Mouse (Mus musculus) cerebellum, adult (tissue): Measurements from ENCODE around the gene Spryd3.

Experiments
- ATAC-seq: cut with Nextera tagmentation; 2 replicates; pipeline ENCODE4 v1.9.2; 2017; ENCODE audit warnings: mild to moderate bottlenecking, moderate library complexity, mixed read lengths; ENCODE audit not compliant: insufficient number of reproducible peaks, low FRiP score, low TSS enrichment

Spryd3 gene

GRCm38 (mm10) chr15:102074876-102075585, 61.0 kb downstream of the Spryd3 start:
- ATAC-seq, result no peak

- peak; percentile 46 for ATAC-seq
Measured at GRCm38 (mm10) chr15:102074070-102074731, 61.8 kb downstream of the Spryd3 start.

DNA sequence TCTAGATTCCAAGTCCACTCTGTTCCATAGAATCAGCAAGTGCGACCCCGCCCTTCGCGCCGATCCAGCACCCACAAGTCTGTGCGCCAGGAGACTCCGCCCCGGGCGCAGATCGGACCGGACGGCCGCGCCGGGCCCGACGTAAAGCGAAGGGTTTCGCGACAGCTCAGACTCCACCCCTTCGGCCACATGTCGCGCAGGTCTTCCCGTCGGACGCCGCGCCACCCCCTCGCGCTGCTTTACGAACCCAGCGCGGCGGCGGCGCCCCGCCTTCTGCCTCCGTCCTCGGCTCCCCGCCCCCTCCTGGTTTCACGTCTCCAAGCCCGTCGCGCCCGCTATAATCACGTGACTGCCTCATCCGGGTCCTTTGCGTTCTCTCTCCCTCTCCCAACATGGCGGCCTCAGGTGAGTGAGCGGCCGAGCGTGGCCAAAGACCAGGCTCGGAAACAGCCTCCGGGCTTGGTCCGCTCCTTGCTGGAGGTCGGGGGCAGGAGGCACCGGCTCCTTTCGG, 62.4 kb downstream of the Spryd3 start, which contains the start of gene Eif4b:
Eif4b (plus strand) TSS at position 215 of the 511 bp plus-strand sequence.
- peak; percentile 89 for ATAC-seq

DNA sequence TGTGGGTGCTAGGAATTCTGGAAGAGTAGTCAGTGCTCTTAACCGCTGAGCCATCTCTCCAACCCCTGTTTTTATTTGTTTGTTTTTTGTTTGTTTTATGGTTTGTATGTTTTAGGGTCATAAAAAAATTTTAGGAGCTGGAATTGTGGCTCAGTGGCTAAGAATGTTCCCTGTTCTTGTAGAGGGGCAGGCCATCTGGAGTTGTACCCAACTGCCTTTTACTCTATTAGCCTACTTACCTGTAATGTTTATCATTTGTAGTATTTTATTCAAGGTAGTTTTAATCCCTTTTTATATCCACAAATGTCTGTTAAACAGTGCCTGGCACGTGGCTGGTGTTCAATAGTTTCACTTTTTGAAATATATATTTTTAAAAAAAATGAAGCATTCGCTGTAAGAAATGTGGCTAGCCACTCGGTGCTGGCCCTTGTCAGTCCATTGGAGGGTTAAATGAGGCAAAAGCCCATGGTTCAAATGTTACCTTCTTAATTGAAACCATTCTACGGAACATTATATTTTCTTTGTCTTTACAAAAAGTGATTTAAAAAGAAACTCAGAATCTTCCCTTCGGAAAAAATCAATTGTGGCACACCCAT, 63.0 kb downstream of the Spryd3 start:
- no peak for ATAC-seq

- no peak for ATAC-seq
Measured at GRCm38 (mm10) chr15:102070476-102071467, 65.3 kb downstream of the Spryd3 start.
